Mouse (Mus musculus): ENCODE results near the gene Hoxb3.

The Hoxb3 gene

DNA sequence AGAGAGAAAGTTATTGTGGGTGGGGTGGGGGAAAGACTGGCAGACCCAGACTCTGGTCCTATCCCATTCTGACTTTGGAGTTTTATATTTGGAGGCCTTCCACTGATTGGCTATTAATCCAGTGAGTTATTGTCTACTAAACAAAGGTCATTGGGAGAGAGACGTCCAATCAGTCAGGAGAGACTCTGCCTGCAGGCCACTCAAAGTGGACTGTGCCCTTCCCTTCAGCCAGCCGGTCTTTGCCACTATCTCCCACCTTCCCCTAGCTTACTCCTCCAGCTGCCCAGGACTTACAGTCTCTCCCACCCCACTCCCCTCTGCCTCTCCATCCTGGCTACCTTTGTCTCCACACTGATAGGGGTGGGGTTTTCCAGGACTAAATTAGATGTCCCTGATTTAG lies 13.5 kb downstream of the Hoxb3 start:
- CTCF ChIA-PET: no interaction called here

DNA sequence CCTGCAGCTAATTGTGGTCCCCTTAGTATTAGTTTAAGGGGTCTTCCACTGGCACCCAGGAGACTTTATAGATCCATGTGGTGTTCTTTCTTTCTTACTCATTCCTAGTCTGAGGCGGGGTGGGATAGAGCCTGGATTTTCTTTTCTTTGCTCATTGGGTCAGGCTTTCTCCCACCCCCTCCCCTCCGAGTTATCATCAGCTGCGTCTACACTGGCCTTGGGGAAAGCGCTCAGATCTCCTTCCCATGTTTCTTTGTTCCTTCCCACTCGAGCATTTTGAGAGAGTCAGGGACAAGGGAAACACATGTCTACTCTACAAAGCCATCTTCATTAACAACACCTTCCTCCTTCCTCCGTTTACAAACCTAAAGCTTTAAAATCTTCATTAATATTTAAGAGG lies 13.9 kb downstream of the Hoxb3 start:
- CTCF ChIA-PET: no interaction called here

DNA sequence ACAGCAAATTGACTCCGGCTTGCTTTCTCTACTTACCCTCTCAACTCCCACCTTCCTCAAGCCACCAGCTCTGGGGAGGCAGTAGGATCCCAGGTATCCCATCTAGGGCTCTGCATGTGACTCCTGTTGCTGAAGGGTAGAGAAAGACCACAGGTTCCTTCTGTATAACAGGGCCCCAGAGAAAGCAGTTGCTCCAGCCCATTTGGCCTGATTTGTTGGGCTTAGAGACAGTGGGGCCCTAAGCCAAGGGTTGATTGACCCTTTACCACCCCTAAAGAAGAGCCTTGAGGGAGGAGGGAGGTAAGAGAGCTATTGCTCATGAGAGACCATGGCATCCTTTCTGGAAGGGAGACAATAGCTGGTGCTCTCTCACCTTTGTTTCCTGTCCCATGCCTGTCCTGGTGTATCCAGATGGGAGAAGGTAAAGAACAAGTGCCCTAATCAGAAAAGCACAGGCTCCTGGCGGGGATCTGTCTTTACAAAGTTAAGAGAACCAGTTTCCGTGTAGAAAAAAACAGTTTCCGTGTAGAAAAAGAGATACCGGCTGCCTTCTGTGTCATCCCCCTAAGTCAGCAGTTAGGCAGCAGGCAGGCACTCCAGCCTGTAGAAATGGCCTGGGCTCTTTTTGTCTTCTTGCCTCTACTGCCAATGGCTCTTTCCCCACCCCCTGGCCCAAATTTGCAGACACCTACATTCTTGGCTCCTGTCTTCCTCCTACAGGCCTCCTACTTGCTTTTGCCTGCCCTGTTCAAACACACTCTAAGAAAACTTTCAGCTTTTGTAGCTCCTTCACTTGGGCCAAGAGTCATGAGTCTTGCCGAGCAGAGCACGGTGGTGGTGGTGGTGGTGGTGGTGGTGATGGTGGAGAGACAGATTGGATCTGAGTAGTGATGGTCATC lies 16.1 kb downstream of the Hoxb3 start:
- CTCF ChIA-PET: interaction anchor here (0.5 to 0.6 kb wide), 2 partner anchors 25 to 211 kb away, joined by 3 to 7 read pairs; no protein-coding TSS in a partner anchor

DNA sequence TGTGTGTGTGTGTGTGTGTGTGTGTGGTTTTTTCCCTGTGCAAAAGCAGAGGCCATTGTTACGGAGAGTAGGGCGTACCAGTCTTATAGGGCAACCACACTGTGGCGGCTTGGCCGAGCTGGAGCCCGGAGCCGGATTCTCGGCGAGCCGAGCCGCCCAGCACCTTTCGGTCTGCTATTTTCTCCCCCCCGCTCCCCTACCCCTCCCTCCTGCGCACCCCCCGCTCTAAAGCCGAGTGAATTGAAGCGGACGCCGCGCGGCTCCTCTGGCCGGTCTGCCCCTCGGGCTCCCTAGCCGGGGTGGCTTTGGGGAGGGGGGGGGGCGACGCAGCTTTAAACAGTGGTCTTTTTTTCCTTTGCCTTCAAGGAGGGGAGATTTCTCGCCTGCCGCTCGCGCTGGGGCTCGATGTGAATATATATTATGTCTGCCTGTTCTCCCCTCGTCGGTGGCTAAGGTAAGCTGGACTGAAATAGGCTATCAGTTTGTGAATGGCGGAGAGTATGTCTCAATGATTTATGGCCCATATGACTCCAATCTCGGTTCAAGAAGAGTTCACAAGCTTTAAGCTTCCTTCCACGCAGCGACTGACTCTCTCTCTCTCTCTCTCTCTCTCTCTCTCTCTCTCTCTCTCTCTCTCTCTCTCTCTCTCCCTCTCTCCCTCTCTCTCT lies 17.7 kb downstream of the Hoxb3 start:
- CTCF ChIA-PET: no interaction called here

- CTCF ChIA-PET: no interaction called here
Measured at GRCm38 (mm10) chr11:96341701-96342575, 18.8 kb downstream of the Hoxb3 start.

DNA sequence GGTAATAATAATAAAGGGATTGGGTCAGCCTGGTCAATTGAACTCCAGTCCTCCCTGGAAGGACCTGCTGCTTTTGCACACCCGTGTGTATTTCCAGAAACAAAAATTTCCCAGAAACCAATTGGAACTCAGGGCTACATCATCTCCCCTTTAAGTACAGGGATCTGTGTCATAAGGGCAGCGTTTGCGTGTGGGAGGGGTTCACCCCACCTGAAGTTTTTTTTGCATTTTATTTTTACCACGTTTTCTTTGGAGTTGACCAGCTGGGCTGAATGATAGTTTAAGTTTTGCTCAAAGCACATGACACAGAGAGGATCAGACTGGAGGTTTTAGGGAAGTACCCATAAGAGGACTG lies 19.4 kb downstream of the Hoxb3 start:
- CTCF ChIA-PET: no interaction called here

GRCm38 (mm10) chr11:96343206-96343745 lies 20.1 kb downstream of the Hoxb3 start:
- CTCF ChIA-PET: no interaction called here

DNA sequence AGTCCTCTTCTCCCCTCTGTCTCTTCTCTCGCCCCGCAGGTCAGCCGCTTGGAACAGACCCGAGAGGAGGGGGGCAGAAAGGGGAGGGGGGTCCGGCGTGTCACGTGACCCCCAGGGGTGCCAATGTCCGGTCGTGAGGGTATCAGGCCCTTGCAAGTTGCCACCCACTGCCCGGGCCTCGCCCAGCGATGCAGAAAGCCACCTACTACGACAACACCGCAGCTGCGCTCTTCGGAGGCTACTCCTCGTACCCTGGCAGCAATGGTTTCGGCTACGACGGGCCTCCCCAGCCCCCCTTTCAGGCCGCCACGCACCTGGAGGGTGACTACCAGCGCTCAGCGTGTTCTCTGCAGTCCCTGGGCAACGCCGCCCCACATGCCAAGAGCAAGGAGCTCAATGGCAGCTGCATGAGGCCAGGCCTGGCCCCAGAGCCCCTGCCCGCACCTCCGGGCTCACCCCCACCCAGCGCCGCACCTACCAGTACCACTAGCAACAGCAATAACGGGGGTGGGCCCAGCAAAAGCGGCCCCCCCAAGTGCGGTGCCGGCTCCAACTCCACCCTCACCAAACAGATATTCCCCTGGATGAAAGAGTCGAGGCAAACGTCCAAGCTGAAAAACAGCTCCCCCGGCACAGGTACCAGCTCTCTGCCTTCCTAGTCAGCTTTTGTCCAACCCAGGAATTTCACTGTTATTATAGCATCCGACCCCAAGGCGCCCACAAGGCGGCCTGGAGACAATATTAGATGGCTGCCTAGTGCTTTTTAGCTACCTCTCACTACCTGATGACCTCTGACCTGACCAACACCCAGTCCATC lies 21.1 kb downstream of the Hoxb3 start:
- CTCF ChIA-PET: no interaction called here

DNA sequence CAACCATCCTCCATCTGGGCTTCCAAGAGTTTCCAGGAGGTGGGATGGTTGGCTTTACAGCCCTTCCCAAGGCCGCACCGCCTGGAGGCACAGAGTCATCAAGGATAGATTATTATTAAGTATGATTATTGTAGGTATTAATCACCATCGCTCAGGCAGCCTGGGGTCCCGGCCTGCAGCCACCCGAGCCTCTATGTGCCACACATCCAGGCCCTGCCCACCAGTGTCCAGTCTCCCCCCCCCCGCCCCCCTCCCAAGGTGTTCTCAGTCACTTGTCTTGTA lies 21.7 kb downstream of the Hoxb3 start:
- CTCF ChIA-PET: no interaction called here

DNA sequence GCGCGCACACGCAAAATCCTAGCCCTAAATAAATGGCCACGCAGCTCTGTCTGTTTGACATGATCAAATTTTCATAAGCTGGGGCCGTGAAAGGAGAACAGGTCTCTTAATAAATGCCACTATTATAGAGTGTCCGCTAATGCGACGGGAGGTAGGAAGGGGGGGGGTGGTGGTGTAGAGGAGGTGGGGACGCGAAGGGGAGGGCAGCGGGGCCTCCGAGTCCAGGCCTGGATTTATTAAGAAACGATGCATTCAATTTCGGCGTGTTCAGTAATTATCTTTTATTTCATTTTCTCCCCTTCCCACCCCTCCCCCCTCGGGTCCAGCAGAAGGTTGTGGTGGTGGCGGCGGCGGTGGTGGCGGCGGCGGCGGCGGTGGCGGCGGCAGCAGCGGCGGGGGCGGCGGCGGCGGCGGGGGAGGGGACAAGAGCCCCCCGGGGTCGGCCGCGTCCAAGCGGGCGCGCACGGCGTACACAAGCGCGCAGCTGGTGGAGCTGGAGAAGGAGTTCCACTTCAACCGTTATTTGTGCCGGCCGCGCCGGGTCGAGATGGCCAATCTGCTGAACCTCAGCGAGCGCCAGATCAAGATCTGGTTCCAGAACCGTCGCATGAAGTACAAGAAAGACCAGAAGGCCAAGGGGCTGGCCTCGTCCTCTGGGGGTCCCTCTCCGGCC lies 22.2 kb downstream of the Hoxb3 start:
- CTCF ChIA-PET: no interaction called here

DNA sequence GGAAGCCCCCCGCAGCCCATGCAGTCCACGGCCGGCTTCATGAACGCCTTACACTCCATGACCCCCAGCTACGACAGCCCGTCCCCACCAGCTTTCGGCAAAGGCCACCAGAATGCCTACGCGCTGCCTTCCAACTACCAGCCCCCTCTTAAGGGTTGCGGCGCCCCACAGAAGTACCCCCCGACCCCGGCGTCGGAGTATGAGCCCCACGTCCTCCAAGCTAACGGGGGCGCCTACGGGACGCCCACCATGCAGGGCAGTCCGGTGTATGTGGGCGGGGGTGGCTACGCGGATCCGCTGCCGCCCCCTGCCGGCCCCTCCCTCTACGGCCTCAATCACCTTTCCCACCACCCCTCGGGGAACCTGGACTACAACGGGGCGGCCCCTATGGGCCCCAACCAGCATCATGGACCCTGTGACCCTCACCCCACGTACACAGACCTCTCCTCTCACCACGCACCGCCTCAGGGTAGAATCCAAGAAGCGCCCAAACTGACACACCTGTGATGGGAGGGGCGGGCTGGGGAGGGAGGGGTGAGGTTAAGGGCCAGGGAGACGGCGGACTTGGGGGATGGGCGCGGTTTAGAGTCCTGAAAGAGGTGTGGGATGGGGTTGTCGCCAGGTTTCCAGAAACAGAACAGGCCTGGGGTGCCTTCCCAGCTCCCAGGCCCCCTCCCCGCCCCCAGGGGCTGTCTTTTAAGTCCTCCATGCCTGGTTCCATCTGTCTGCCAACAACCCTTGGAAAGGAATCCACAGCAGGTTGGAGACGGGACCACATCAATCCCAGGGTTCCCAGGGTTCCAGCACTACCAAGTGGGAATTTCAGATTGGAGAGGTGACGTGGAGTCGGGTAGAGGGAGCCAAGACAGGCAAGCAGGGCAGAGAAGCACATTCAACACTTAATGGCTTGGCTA lies 23.0 kb downstream of the Hoxb3 start:
- CTCF ChIA-PET: no interaction called here

DNA sequence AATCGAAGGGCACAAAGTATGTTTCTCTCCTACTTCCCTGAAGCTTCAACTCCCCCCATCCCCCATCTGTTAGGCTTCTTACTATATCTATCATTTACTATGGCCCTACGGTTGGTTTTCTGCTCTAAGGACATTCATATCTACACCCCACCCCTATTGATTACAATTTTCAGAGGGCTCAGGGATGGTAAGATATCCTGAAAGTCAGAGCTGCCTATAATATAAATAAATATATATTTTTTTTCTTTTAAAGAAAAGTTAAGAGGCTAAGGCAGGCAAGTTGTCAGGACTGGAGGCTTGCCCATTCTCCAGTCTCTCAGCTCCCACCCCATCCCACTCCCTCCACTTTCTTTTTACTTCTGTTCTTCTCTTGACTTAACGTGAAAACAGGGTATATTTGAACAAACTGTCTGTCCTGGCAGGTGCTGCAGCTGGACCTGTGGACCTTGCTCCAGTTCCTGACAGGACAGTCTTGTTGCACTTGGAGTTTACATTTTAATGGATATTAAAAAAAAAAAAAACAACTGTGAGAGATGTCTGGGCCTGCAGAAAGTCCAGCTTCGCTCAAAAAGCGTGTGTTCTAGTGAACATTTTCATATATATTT lies 23.9 kb downstream of the Hoxb3 start:
- CTCF ChIA-PET: no interaction called here

DNA sequence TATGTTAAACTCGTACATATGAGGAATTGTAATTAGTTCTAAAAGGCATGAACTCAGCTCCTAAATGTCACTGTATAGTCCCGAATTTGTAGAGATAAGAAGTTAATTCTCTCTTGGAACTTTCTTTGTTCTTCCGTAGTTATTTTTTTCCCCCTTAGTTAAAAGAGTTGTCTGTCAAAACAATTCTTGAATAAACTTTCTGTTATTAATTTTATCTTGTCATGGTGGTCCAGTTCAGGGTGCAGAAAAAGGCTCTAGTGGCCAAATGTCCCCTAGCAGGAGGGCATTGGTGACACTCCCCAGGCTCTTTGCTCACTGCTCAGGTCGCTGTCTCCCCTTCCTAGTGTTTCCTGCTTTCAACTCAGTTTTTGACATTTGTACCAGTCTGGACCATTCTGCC lies 24.6 kb downstream of the Hoxb3 start:
- CTCF ChIA-PET: no interaction called here

DNA sequence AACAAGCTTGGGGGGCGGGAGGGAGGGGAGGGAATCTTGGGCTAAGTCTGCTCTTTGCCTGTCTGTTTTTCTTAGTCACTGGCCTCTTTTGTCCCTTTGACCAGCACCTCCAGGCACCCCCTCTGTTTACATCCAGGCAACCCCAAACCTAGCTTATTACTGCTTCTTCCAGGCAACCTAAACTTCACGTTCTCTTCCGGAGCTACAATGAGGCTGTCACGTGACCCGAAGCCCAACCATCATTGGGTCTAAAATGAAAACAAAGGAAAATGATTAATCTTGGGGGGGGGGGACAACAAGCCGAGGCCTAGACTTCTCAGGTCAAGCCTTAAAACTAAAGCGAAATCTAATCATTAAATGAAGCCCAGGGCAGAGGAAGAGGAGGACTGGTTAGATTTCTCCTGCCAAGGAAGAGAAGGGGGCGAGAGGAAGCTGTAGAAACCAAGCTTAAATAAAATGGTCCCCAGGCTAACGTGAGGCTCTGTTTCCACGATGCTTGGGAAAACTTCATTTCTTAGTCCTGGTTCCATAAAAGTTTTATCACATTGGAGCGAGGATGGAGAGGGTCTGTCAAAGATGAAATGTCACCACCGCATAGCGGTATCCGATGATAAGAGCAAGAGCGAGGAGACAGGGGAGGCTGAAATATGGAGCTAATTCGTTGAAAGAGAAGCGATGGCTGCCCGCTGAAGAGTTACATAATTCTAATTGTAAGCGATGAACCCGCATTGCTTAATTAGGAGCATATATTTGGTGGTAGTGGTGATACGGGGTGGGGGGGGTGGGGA lies 25.2 kb downstream of the Hoxb3 start:
- CTCF ChIA-PET: no interaction called here

DNA sequence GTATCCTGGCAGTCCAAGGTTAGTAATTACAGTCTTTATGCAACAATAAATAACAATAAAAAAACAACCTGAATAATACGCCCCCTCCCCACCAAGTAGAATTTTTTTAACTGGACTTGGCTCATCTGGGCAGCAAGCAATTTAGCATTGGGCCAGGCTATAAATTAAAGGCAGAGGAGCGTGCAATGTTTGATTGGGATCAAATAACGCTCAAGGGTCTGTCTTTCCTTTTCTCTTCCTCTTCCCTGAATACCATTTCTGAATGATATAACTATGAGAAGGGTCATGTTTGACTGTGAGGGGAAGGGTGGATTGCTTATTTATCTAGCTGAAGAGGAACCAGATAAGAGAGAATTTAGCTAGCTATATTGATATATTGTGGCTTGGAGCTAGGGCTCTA lies 25.9 kb downstream of the Hoxb3 start:
- CTCF ChIA-PET: no interaction called here

DNA sequence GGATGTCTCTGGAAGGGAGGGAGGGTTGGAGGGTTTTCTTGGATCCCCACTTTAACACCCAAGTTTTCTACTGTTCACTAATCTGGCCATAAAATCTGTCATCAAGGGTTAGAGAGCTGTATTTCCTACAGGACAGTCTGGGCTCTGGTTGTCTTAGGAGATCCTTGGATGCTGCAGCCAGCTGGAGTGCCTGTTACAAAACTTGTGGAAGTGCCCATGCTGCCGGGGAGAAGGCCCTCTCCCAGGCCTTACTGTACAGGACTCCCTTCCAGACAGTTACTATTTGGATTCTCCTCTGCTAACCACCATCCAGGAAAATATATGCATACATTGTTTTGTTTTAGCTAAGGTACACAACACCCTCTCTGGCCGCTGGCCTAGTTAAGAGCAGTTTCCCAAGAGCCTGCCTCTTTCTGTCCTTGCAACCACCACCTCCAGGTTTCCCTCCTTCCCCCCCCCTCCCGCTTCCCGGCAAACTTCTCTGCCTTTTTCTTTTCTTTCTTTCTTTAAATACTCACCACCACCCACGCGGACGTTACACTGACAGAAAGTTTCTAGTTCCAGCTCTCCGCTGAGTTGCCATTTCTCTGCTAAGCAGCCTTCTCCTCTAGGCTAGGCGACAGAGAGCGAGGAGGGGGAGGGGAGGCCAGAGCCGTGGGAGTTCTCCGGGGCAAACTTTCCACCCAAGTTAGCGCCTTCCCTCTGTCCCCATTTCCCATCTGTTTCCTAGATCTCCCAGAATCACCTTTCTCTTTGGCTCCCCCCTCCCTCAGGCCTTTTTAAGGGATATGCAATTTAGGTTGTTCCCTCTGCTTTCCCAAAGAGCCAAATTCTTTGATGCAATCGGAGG lies 26.6 kb downstream of the Hoxb3 start:
- CTCF ChIA-PET: no interaction called here

DNA sequence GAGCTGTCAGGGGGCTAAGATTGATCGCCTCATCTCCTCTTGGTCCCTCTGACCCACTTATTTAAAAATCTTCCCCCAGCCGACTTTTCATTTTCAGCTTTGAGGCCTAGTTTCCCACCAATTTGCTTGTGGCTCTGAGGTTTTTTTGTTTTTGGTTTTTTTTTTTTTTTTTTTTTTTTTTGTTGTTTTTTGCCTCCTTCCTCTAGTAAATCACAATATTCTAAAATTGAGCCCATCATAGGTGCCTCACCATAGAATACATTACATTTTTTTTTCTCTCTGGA lies 27.2 kb downstream of the Hoxb3 start, which contains the start of gene Hoxb2:
Gene Hoxb2 (plus strand): TSS at position 185 of the 284 bp plus-strand sequence.
- CTCF ChIA-PET: interaction anchor here (0.7 kb wide), 1 partner anchor 19 kb away, joined by 3 read pairs; no protein-coding TSS in a partner anchor

DNA sequence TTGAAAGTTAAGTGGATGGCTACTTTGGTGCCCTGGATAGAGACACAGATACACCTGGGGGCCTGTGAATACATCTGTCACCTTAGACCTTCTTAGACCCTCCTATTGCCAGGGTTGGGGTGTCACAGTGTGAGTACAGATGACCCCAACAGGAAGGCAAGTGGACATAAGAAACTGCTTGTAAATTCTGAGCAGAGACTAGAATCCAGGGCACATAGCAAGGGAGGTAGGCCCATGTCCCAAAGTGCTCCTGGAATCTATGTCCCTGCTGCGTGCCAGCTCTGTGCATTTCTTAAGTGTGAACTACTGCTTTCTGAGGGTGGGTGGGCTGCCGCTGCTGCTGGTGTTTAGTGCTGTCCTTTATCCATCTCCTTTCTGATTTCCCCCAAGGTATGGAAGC lies 27.7 kb downstream of the Hoxb3 start:
- CTCF ChIA-PET: interaction anchor here (0.7 kb wide), 1 partner anchor 19 kb away, joined by 3 read pairs; no protein-coding TSS in a partner anchor

Data from spleen, embryonic (tissue).